Mouse (Mus musculus): Measurements from ENCODE around the gene Coq4.

Coq4 gene

DNA sequence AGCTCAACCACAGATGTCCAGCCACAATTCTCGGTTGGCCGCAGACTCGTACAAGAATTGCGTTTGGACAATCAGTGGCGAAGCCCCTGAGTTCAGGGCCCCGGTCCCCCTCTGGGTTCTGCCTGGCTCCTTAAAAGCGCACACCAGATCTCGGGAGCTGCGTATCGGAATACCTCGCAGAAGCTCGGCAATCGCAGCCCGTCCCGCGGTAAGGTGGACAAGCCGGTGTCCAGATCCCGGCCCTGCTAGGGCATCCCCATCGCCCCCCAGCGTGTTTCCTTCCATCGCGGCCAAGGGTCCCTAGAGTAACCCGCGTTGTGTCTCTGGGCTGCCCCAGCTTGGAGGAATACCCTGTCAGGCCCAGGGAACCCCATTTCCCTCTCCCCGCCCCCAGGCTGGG is 58.3 kb downstream of the Coq4 start:
- DNase-seq (ENCODE audit: low spot score in 2 of 2) = no peak

DNA sequence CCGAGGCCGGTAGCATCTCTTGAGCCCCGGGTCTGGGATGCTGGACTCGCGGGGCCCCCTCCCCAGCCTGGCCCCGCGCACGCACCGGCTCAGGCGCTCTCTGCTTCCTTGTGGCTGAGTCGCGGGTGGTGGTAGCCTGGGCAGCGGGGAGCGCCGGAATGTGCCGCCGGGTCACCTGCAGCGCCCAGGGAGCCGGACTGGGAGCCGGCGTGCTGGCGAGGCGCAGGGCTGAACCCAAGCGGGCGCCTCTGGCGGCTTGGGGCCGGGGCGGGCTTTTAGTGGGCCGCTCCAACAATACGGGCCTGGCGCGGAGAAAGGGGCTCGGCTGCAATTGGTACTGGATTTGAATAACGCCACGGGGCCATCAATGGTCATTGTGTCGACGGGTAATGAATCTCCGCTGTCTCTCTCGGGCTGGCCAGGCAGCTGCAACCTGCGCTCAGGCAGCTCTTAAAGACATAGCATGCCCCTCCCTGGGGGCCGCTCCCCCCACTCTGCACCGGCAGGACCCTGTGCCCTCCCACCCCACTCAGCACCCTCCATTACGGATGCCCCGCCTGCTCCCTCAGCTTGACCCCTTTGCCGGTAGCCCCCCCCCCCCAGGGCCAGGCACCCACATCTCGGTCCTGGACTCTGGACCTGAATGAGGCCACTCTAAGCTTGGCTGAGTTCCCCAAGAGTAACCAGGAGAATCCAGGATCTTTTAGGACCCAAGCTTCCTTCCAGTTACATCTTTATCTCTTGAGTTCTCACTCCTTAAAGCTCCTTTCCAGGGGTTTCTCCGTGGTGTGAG is 59.0 kb downstream of the Coq4 start:
- no peak for DNase-seq (ENCODE audit: low spot score in 2 of 2)

DNA sequence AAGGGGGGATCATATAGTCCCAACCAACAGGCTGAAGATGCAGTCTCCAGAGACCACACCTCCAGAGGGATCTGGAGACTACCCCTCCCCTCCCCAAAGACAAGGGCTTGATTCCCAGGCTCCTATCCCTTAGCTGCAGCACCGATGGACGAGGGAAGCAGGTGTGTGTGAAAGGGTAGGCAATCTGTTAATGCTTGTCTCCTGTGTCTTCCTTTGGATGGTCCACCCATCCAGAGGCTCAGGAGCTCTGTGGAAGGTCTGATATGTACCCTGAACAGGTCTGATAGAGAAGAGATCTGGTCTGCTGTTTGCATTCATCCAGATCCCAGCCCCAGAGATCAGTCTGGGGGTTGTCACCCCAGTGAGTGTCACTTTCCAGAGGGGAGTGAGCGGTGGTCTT is 59.6 kb downstream of the Coq4 start:
- DNase-seq (ENCODE audit: low spot score in 2 of 2) = no peak
